Mouse (Mus musculus): ENCODE data around the gene B230104I21Rik. TPM values are rescaled to one million over a fixed set of nuclear protein-coding genes. Genes with fewer than 3 reads are reported as not detected.

B230104I21Rik gene
- polyA plus RNA-seq, 1 experiment from 2014 or later, result not detected

GRCm38 (mm10) chr4:154394123-154394722 lies 58.3 kb downstream of the B230104I21Rik start:
- no peak overlapping the region for H3K27ac ChIP-seq (ENCODE audit: low read length)
- no peaks in the 10 kb centered on the region for H3K36me3 ChIP-seq (ENCODE audit: control insufficient read depth, insufficient read depth)
- WGBS (ENCODE audit: insufficient replicate concordance), result 48% methylated on average over 7 of the region's 7 CpGs
- H3K4me3 ChIP-seq (ENCODE audit: low read depth, low read length), result no peak overlapping the region
- no peak overlapping the region for H3K4me2 ChIP-seq (ENCODE audit: low read depth, low read length)
- H3K4me1 ChIP-seq (ENCODE audit: control insufficient read depth, low read depth, low read length), result no peaks in the 10 kb centered on the region; the same call in 1 of the 2 replicates
- no peaks in the 10 kb centered on the region for H3K27me3 ChIP-seq (ENCODE audit: control insufficient read depth, insufficient read depth, low read depth, low read length)
- no peak overlapping the region for H3K9ac ChIP-seq (ENCODE audit: low read depth, low read length)
- no peaks in the 10 kb centered on the region for H3K9me3 ChIP-seq (replicated peaks; ENCODE audit: control insufficient read depth, low read length)
- no peak for ATAC-seq (ENCODE audit: low read depth)

DNA sequence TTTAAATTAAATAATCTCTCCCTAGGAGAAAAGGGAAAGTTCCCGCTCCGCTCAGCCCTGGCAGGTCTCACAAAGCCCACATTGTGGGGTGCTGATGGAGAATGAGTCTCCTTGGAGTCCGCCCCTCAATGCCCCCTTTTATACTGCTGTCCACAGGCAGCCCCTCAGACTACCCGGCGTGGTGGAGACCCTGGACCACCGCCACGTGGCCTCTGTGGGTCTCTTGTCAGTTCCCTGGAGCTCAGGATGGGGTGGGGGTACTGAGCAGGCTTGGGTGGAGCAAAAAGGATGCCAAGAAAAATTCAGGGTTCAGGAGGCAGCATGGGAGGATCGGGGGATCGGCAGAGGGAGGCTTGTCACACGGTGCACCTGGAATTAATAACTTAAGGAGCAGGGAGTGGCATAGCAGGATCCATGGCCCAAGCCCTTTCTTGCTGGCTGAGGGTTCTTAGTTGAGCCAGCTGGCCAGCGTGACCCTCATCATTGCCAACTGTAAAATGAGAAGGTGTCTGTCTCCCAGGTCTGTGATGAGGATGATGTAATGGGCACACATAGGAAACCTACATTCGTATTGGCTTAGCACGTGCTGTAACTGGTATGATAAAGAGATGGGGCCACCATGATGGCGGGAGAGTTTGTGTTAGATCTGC lies 60.9 kb downstream of the B230104I21Rik start:
- Histone ChIP-seq H3K27me3 (ENCODE audit: control insufficient read depth, insufficient read depth, low read depth, low read length) (no peaks in the 10 kb centered on the region), H3K4me2 (ENCODE audit: low read depth, low read length) (no peak overlapping the region), H3K27ac (ENCODE audit: low read length) (no peak overlapping the region), H3K4me1 (ENCODE audit: control insufficient read depth, low read depth, low read length) (no peaks in the 10 kb centered on the region; the same call in none of the 2 replicates), H3K9me3 (replicated peaks; ENCODE audit: control insufficient read depth, low read length) (no peaks in the 10 kb centered on the region), H3K36me3 (ENCODE audit: control insufficient read depth, insufficient read depth) (no peaks in the 10 kb centered on the region), H3K9ac (ENCODE audit: low read depth, low read length) (no peak overlapping the region), H3K4me3 (ENCODE audit: low read depth, low read length) (no peak overlapping the region)
- ATAC-seq (ENCODE audit: low read depth), result no peak
- WGBS (ENCODE audit: insufficient replicate concordance), result 72% methylated on average over 14 of the region's 14 CpGs

Other genes with a start within 250 kb of the B230104I21Rik start
- 0.05 TPM in 1 of 2 replicates, not detected in the other for gene Trp73, start 195.9 kb upstream of the B230104I21Rik start, polyA plus RNA-seq (2015; fragmentation: Nextera tagmentation; extraction: Ambion mirVana)
- 22.5 and 24.7 TPM in 2 replicates for gene Wrap73, start 193.8 kb upstream of the B230104I21Rik start, polyA plus RNA-seq (2015; fragmentation: Nextera tagmentation; extraction: Ambion mirVana)
- 128 and 131 TPM in 2 replicates for gene Tprgl, start 175.5 kb upstream of the B230104I21Rik start, polyA plus RNA-seq (2015; fragmentation: Nextera tagmentation; extraction: Ambion mirVana)
- 1.7 and 1.9 TPM in 2 replicates for gene Megf6, start 165.4 kb upstream of the B230104I21Rik start, polyA plus RNA-seq (2015; fragmentation: Nextera tagmentation; extraction: Ambion mirVana)
- gene Arhgef16, start 34.5 kb upstream of the B230104I21Rik start, polyA plus RNA-seq (2015; fragmentation: Nextera tagmentation; extraction: Ambion mirVana), result 5.0 and 5.4 TPM in 2 replicates